Mouse (Mus musculus): ENCODE measurements around the gene Grhl3. TPM values are rescaled to one million over a fixed set of nuclear protein-coding genes. Genes with fewer than 3 reads are reported as not detected.

Grhl3 gene
- total RNA-seq (2023) = not detected

DNA sequence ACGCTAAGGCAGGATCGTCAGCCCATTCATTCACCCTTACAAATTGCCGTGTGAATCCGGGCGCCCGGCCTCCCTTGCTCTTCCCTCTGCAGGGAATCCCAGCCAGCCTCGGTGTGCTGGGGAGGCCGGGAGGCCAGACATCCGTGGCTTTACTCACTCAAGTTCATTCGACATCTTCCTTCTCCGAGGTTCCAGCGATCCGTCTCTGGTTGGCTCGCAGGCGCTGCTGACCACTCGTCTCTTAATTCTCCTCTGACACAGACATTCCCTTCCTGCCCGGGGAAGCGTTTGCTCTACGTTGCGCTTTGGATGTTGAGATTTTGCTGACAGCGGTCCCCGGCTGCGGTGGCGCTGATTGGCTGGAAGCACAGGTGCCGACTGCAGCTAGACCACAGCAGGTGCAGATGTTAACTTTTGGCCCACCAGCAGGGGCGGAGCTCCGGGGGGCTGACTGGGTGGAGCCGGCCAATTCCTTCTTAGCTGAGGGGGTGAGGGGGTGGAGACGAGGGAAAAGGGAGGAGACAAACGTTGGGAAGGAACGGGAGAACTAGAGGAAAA, at the start of gene Grhl3:
Gene Grhl3 (minus strand): TSS at position 380 of the 558 bp plus-strand sequence.

DNA sequence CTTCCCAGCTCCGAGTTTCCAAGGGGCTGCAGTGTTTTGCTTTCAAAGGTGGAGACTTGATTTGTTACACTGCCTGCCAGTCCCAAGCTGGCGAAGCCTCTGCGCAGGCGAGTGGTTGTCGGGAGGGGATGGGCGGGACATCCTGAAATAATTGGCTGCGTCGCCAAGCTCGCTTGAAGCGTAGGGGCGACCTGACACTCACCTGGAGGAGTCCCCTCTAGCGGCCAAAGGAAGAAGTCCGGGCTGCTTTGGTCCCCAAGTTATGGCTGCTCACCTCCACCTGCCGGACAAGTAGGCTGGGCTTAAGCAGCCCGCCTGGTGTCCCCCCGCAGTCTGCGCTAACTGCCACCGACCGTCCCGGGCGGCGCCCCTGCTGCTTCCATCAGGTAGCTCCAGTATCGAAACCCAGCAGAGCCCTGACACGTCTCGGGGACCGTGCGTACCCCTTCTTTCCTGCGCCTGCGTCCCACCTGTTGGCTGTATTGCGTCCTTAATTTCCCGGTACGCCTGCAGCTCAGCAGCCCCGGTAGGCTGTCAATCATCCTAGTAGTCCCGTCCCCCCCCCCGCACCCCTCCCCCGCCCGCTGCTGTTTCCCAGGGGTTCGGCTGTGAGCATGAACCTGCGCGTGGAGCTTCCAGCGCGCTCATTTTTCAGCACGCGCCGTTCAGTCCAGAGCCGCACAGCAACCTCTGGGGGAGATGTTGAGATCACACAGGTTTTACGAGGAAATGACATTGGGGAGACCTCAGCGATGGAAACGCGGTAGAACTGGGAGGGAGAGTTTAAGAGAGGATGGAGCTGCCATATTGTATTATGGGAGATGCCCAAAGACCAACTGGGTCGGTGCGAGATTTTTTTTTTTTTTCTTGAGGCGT, 78.7 kb downstream of the Grhl3 start, which contains the start of the genes Stpg1 and Nipal3:
Gene Stpg1 (plus strand): TSS at position 270 of the 876 bp plus-strand sequence.
Gene Nipal3 (minus strand): TSS at position 518 of the 876 bp plus-strand sequence.

Other genes starting within 250 kb of the Grhl3 start
- gene Srrm1, start 220.3 kb downstream of the Grhl3 start, total RNA-seq (2023) = 400 TPM
- gene Ncmap, start 175.4 kb downstream of the Grhl3 start, total RNA-seq (2023) = 2.5 TPM
- 34.7 TPM for gene Rcan3, start 139.8 kb downstream of the Grhl3 start, total RNA-seq (2023)
- gene Stpg1, start 78.8 kb downstream of the Grhl3 start, total RNA-seq (2023) = not detected
- 54.1 TPM for gene Nipal3, start 78.6 kb downstream of the Grhl3 start, total RNA-seq (2023)
- not detected for gene Ifnlr1, start 112.7 kb upstream of the Grhl3 start, total RNA-seq (2023)
- gene Il22ra1, start 154.5 kb upstream of the Grhl3 start, total RNA-seq (2023) = not detected
- gene Myom3, start 186.1 kb upstream of the Grhl3 start, total RNA-seq (2023) = not detected